Mouse (Mus musculus) liver, embryonic 16.5 days (tissue): ENCODE measurements around the gene Slc25a4. TPM values are rescaled to one million over a fixed set of nuclear protein-coding genes. Genes with fewer than 3 reads are reported as not detected.
A peak's percentile ranks its signal among the peaks of the same experiment; 100 is the strongest.

Experiments
- ATAC-seq: fragments of 200-750 bp; cut with Nextera tagmentation; 2 replicates; pipeline ENCODE4 v1.8.0; 2017; ENCODE audit warnings: low read depth, mild to moderate bottlenecking, moderate number of reproducible peaks, moderate library complexity
- H3K27ac ChIP-seq: fragments of 300-500 bp; sonication (generic); 2 replicates; pipeline ENCODE4 v1.5.1; 2014; ENCODE audit warnings: mild to moderate bottlenecking, low read length
- H3K27me3 ChIP-seq: fragments of 300-500 bp; sonication (generic); 2 replicates; pipeline ENCODE4 v1.6.1; 2014; ENCODE audit warnings: low read depth, low read length, mixed read lengths; ENCODE audit not compliant: control insufficient read depth, insufficient read depth
- H3K36me3 ChIP-seq: fragments of 300-500 bp; sonication (generic); 2 replicates; pipeline ENCODE4 v1.6.1; 2014; ENCODE audit warnings: mild to moderate bottlenecking; ENCODE audit not compliant: control insufficient read depth, insufficient read depth
- H3K4me1 ChIP-seq: fragments of 300-500 bp; sonication (generic); 2 replicates; pipeline ENCODE4 v1.6.1; 2014; ENCODE audit warnings: low read depth, low read length, mixed read lengths; ENCODE audit not compliant: control insufficient read depth
- H3K4me2 ChIP-seq: fragments of 300-500 bp; sonication (generic); 2 replicates; pipeline ENCODE4 v1.6.1; 2014; ENCODE audit warnings: low read depth, low read length, mixed read lengths
- H3K4me3 ChIP-seq: fragments of 300-500 bp; sonication (generic); 2 replicates; pipeline ENCODE4 v1.5.1; 2014; ENCODE audit warnings: low read depth, mild to moderate bottlenecking, low read length
- H3K9ac ChIP-seq: fragments of 300-500 bp; sonication (generic); 2 replicates; pipeline ENCODE4 v1.6.1; 2014; ENCODE audit warnings: low read depth, low read length
- H3K9me3 ChIP-seq: fragments of 300-500 bp; sonication (generic); replicated peaks from 2 replicates; pipeline ENCODE4 v1.6.1; 2016; ENCODE audit warnings: low read length; ENCODE audit not compliant: control insufficient read depth
- WGBS: fragments of 180-500 bp; shearing (Covaris S2); extraction: QIAGEN DNeasy Blood & Tissue Kit; methylation state at CpG from one replicate; pipeline ENCODE4 v1.1.7; 2014; ENCODE audit not compliant: insufficient replicate concordance; 5-methylcytosine and 5-hydroxymethylcytosine counted together
- microRNA-seq: library from miRNA; unstranded; fragments of <30 nt; microRNA quantifications from one replicate; pipeline ENCODE4, GENCODE M21; 2016
- polyA plus RNA-seq: library from polyadenylated mRNA; unstranded; fragments of >200 nt; fragmentation: Nextera tagmentation; extraction: Ambion mirVana; gene quantifications from 2 replicates; pipeline ENCODE4 v1.2.1, GENCODE M21; 2015

Slc25a4 gene
- polyA plus RNA-seq, 1 experiment from 2014 or later = 92.4 TPM

DNA sequence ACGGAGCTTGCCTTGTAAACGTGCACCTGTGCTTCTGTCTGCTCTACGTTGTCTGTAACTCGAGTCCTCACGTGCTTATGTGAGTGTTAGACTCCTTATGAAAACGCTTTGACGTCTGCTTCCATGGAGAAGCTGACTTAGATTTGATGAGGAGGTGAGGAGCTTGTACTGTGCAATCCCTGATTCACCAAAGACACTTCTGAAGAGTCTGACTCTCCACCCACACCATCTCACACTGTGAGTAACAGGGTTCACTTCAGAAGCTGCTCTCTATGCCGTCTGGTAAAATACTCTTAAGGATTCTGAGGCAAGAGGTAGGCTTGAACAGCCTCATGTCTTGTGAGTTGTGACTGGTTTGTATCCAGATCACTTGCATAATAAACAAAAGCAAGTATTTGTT lies 18.0 kb downstream of the Slc25a4 start:
- Histone ChIP-seq H3K36me3 (no peaks in the 10 kb centered on the region; the same call in 1 of the 2 replicates), H3K9me3 (no peaks in the 10 kb centered on the region), H3K4me1 (no peaks in the 10 kb centered on the region), H3K4me2 (no peak overlapping the region), H3K27ac (no peak overlapping the region), H3K27me3 (no peaks in the 10 kb centered on the region), H3K4me3 (no peak overlapping the region), H3K9ac (no peak overlapping the region)
- 79% methylated on average over 8 of the region's 8 CpGs for WGBS
- no peak for ATAC-seq

DNA sequence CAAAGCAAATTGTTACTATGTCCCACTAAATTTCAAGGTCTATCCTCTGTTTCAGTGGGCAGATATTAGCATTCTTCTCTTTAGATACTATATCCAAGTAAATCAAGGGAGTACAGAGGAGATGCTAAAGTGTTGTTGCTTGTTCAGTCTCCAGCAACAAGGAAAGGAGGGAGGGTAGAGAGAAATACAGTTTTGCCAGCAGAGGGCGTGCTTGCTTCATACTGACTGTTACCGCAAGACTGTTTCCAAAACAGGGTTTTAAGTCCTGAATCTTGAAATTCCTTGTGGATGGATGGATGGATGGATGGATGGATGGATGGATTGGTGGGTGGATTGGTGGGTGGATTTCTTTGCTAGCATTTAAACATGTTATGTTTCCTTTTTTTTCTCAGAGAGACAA lies 25.7 kb downstream of the Slc25a4 start:
- H3K4me1 ChIP-seq = no peaks in the 10 kb centered on the region
- H3K4me2 ChIP-seq = no peak overlapping the region
- no peaks in the 10 kb centered on the region for H3K9me3 ChIP-seq
- no peaks in the 10 kb centered on the region for H3K27me3 ChIP-seq
- 21% methylated on average over 2 of the region's 2 CpGs for WGBS
- no peak overlapping the region for H3K9ac ChIP-seq
- H3K4me3 ChIP-seq = no peak overlapping the region
- ATAC-seq = no peak
- no peak overlapping the region for H3K27ac ChIP-seq
- peaks cover 4% of the 10 kb centered on the region; the same call in 1 of the 2 replicates for H3K36me3 ChIP-seq

DNA sequence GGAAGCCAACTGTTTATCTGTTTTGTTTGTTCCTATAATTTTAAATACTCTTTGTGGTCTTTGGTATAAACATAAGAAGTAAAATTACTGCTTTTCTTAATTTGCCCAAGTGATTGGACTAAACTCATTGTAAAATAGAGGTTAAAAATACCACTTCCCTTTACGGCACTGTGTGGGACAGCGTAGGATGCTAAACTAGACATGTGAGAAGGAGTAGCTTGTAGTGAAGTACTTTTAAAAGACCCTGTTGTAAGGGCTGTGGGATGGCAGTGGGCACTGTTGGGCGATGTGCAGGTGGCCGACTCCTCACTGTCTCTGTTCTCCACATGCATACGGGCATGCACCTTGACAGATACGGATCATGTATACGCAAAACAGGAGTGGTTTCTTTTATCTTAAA lies 30.9 kb downstream of the Slc25a4 start:
- H3K9me3 ChIP-seq = no peaks in the 10 kb centered on the region
- no peaks in the 10 kb centered on the region for H3K27me3 ChIP-seq
- H3K4me3 ChIP-seq = no peak overlapping the region
- H3K4me2 ChIP-seq = no peak overlapping the region
- ATAC-seq = no peak
- H3K4me1 ChIP-seq = no peaks in the 10 kb centered on the region
- H3K27ac ChIP-seq = no peak overlapping the region
- H3K9ac ChIP-seq = no peak overlapping the region
- 83% methylated on average over 7 of the region's 7 CpGs for WGBS
- peaks cover 4% of the 10 kb centered on the region; the same call in 1 of the 2 replicates for H3K36me3 ChIP-seq

DNA sequence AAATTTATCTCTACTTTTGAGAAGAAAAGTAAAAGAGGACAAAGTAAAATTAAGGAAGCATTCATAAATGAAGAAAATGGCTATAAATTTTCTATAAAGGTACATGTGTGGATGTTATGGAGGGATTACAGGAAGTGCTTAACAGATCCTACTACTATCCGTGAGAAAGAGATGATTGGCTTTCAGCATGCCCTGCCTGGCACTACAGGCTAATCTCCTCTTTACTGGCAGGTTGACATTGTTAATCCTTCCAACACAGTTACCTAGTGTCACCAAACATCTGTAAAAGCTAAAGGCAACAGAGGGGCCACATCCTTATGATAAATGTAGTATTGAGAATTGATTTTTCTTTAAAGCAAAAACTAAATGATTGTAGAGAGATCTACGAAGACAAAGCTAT lies 37.4 kb downstream of the Slc25a4 start:
- Histone ChIP-seq H3K27me3 (no peaks in the 10 kb centered on the region), H3K4me1 (no peaks in the 10 kb centered on the region), H3K27ac (no peak overlapping the region), H3K9me3 (no peaks in the 10 kb centered on the region), H3K9ac (no peak overlapping the region), H3K36me3 (peaks cover 6% of the 10 kb centered on the region; the same call in 1 of the 2 replicates), H3K4me2 (no peak overlapping the region), H3K4me3 (no peak overlapping the region)
- WGBS = 25% methylated on average over 2 of the region's 2 CpGs
- ATAC-seq = no peak

DNA sequence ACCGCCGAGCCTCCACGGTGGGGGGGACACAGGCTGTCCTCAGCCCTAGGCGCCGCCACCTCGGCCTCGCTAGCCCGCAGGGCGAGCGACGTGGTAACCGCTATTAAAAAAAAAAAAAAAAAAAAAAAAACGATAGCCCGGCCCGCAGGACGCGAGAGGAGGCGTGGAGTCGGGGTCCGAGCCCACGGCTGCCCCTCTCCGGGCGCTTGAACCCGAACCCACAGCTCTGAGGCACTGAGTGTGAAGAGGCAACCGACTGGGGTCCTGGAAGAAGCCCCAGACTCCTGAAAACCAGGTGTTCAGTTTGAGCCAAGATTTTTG lies 47.3 kb downstream of the Slc25a4 start:
- under 1% methylated on average over 24 of the region's 25 CpGs for WGBS
- Histone ChIP-seq H3K27me3 (no peaks in the 10 kb centered on the region), H3K9ac (peak overlapping the region; percentile 97), H3K27ac (peak overlapping the region; percentile 88), H3K4me3 (peak overlapping the region; percentile 92), H3K4me2 (peak overlapping the region; percentile 72), H3K9me3 (no peaks in the 10 kb centered on the region), H3K4me1 (peaks cover 17% of the 10 kb centered on the region), H3K36me3 (no peaks in the 10 kb centered on the region)
- ATAC-seq = 0 out of 2 replicates have a peak, but pooled peaks have one; percentile 1

DNA sequence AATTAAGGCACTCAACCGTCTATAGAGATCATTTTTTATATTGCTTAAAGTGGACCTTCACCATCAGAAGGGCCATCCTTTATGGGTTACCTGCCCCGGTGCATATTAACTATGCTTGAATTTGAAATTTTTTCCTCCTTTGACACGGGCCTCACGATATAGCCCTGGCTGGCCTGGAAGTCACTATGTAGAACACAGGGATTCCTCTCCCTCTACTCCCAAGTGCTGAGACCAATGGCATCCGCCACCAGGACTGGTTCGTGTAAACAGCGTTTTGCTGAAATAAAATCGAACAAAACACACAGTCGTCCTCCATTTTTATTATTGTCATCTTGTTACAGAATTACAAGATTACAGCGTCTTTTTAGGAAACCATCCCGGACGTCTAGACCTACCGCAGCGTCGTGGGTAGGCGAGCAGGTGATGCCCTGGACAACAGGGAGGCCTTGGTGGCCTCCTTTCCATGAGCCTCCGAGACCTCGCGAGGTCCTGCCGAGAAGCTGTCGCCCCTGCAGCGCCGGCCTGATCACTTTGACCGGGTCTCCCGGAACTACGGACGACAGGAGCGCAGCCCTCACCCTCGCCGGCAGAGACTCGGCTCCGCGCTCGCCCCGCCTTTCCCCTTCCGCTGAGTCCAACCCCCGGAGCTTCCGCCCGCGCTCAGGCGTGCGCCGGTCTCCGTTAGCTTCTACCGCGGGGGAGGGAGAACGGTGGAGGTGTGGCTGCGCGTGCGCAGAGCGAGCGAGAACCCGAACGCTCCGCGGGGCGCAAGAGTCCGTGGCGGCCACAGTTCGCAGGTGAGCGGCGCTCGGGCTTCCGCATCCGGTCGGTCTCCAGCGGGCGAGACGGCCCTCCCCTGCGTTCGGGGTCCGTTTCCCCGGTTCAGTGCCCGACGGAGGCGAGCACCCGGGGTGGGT lies 47.9 kb downstream of the Slc25a4 start:
- H3K4me1 ChIP-seq = peaks cover 17% of the 10 kb centered on the region
- H3K27me3 ChIP-seq = no peaks in the 10 kb centered on the region
- no peaks in the 10 kb centered on the region for H3K36me3 ChIP-seq
- under 1% methylated on average over 74 of the region's 77 CpGs for WGBS
- no peaks in the 10 kb centered on the region for H3K9me3 ChIP-seq
- peak; percentile 99 for ATAC-seq
- peak overlapping the region; percentile 92 for H3K4me3 ChIP-seq
- peak overlapping the region; percentile 88 for H3K27ac ChIP-seq
- H3K9ac ChIP-seq = peak overlapping the region; percentile 97
- peak overlapping the region; percentile 72 for H3K4me2 ChIP-seq

Small RNA genes lying within 50 kb of the gene (microRNA-seq; reads per million reads assigned to microRNA genes)
- gene Gm23812 = not detected

Other genes with a start within 250 kb of the Slc25a4 start
- 0.40 and 0.68 TPM in 2 replicates for gene 1700029J07Rik, start 236.0 kb downstream of the Slc25a4 start, polyA plus RNA-seq
- 32.9 and 33.7 TPM in 2 replicates for gene Ufsp2, start 235.8 kb downstream of the Slc25a4 start, polyA plus RNA-seq
- gene Lrp2bp, start 212.0 kb downstream of the Slc25a4 start, polyA plus RNA-seq = 0.05 TPM in 1 of 2 replicates, not detected in the other
- gene Ankrd37, start 205.6 kb downstream of the Slc25a4 start, polyA plus RNA-seq = 6.1 and 7.8 TPM in 2 replicates
- gene Cfap97, start 59.5 kb downstream of the Slc25a4 start, polyA plus RNA-seq = 6.2 and 6.9 TPM in 2 replicates
- gene Snx25, start 59.1 kb downstream of the Slc25a4 start, polyA plus RNA-seq = 2.5 and 3.0 TPM in 2 replicates
- not detected in 2 replicates for gene Helt, start 83.4 kb upstream of the Slc25a4 start, polyA plus RNA-seq